Mouse (Mus musculus) liver, embryonic 13.5 days (tissue): ENCODE data around the gene Klhl10. TPM values are rescaled to one million over a fixed set of nuclear protein-coding genes. Genes with fewer than 3 reads are reported as not detected.

Experiments
- ATAC-seq: fragments of 200-750 bp; cut with Nextera tagmentation; 2 replicates; pipeline ENCODE4 v1.8.0; 2017; ENCODE audit warnings: low read depth, mild to moderate bottlenecking, moderate number of reproducible peaks, moderate library complexity
- DNase-seq: peaks from one replicate; pipeline ENCODE4 v3.0.0; 2022
- H3K27ac ChIP-seq: fragments of 300-500 bp; sonication (generic); 2 replicates; pipeline ENCODE4 v1.5.1; 2015; ENCODE audit warnings: moderate library complexity, mild to moderate bottlenecking, inconsistent platforms
- H3K27me3 ChIP-seq: fragments of 300-500 bp; sonication (generic); 2 replicates; pipeline ENCODE4 v1.6.1; 2015; ENCODE audit warnings: mild to moderate bottlenecking, inconsistent platforms
- H3K36me3 ChIP-seq: fragments of 300-500 bp; sonication (generic); 2 replicates; pipeline ENCODE4 v1.6.1; 2015; ENCODE audit warnings: mild to moderate bottlenecking, inconsistent platforms
- H3K4me1 ChIP-seq: fragments of 300-500 bp; sonication (generic); replicated peaks from 2 replicates; pipeline ENCODE4 v1.6.1; 2015; ENCODE audit warnings: inconsistent platforms
- H3K4me2 ChIP-seq: fragments of 300-500 bp; sonication (generic); 2 replicates; pipeline ENCODE4 v1.6.1; 2015; ENCODE audit warnings: inconsistent platforms, mild to moderate bottlenecking, moderate library complexity
- H3K4me3 ChIP-seq: fragments of 300-500 bp; sonication (generic); replicated peaks from 2 replicates; pipeline ENCODE4 v1.5.1; 2015; ENCODE audit warnings: mild to moderate bottlenecking, inconsistent platforms
- H3K9ac ChIP-seq: fragments of 300-500 bp; sonication (generic); 2 replicates; pipeline ENCODE4 v1.6.1; 2015; ENCODE audit warnings: mild to moderate bottlenecking, inconsistent platforms
- H3K9me3 ChIP-seq: fragments of 300-500 bp; sonication (generic); replicated peaks from 2 replicates; pipeline ENCODE4 v1.6.1; 2016; ENCODE audit warnings: inconsistent platforms
- WGBS: fragments of 180-500 bp; shearing (Covaris S2); methylation state at CpG from one replicate; pipeline ENCODE4 v1.1.7; 2015; ENCODE audit not compliant: insufficient replicate concordance; 5-methylcytosine and 5-hydroxymethylcytosine counted together
- microRNA-seq: library from miRNA; unstranded; fragments of <30 nt; microRNA quantifications from one replicate; pipeline ENCODE4, GENCODE M21; 2016
- polyA plus RNA-seq: library from polyadenylated mRNA; unstranded; fragments of >200 nt; fragmentation: Nextera tagmentation; extraction: Ambion mirVana; gene quantifications from 2 replicates; pipeline ENCODE4 v1.2.1, GENCODE M21; 2015

Gene Klhl10
- polyA plus RNA-seq, 1 experiment from 2014 or later, result 0.24 TPM

DNA sequence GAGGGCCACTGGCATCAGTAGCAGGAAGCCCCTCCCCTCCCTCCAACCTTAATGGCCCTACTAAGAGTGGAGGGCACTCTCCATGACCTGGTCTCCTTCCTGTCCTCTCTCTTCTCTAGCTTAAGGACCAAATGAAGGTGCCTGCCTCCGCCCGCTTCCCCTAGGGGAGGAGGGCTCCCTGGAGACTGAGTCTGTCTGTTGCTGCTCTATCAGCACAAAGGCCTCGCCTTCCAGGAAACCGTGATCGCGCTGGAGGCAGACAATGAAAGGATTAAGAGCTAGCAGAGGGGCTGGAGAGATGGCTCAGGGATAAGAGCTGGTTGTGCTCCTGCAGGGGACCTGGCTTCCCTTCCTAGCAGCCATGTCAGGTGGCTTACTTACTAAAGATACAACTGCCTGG, 59.6 kb downstream of the Klhl10 start:
- peak; percentile 41; the same call in 1 of the 2 replicates for ATAC-seq
- no peak overlapping the region for H3K4me3 ChIP-seq
- no peaks in the 10 kb centered on the region for H3K9me3 ChIP-seq
- H3K27me3 ChIP-seq, result no peaks in the 10 kb centered on the region
- H3K9ac ChIP-seq, result peak overlapping the region; percentile 24; the same call in 1 of the 2 replicates
- WGBS, result 34% methylated on average over 6 of the region's 6 CpGs
- H3K4me2 ChIP-seq, result no peak overlapping the region
- no peak for DNase-seq
- H3K27ac ChIP-seq, result no peak overlapping the region
- peaks cover 97% of the 10 kb centered on the region for H3K36me3 ChIP-seq
- peaks cover 31% of the 10 kb centered on the region for H3K4me1 ChIP-seq

DNA sequence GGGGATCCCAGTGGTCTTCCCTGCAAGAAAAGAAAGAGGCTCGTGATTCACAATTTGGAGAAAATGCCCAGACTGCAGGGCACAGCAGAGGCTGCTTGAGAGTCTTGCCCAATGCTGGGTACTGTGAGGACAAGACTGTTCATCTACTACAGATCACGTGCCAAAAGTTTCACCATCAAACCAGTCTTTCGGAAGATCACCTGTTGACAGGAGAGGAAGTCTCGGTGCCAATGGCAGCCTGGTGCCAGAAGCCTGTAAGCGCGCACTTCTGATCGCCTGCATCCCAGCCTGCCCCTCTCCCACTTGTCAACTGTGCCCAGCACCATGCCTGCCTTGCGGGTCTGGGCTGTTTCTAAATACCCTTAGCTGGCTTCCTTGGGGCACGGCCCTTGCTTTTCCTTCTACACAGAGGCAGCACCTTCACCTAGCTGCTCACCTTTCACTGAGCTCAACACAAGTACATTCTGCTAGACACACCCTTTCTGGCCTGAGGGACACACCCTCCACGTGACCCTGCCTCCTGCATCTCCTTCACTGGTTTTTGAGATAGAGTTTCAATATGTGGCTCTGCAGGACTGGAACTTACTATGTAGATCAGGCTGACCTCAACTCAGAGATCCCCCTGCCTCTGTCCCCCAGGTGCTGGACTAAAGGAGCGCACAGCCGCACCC, 63.4 kb downstream of the Klhl10 start:
- Histone ChIP-seq H3K9me3 (no peaks in the 10 kb centered on the region), H3K4me1 (peaks cover 29% of the 10 kb centered on the region), H3K27ac (no peak overlapping the region), H3K36me3 (peaks cover 91% of the 10 kb centered on the region), H3K4me2 (no peak overlapping the region), H3K9ac (no peak overlapping the region), H3K27me3 (no peaks in the 10 kb centered on the region), H3K4me3 (no peak overlapping the region)
- WGBS, result 81% methylated on average over 12 of the region's 12 CpGs
- ATAC-seq, result no peak
- no peak for DNase-seq

DNA sequence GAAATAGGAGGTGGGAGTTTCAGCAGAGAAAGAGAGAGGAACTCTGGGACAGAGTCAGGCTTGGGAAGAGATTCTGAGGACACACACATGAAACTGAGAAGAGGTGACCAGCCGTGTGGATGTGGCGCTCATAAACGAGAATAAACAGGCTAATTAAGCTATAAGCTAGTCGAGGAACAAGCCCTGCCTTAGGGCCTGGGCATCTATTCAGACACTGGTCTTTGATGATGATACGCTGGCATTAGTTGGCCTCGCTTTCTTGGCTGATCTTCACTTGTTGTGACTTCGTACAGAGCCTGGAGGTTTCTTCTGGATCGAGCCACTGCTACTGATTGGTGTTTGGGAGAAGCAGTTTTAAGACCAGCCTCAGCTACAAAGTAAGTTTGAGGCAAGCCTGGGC, 64.3 kb downstream of the Klhl10 start:
- Histone ChIP-seq H3K9ac (no peak overlapping the region), H3K9me3 (no peaks in the 10 kb centered on the region), H3K4me1 (peaks cover 21% of the 10 kb centered on the region), H3K4me3 (no peak overlapping the region), H3K4me2 (no peak overlapping the region), H3K27me3 (no peaks in the 10 kb centered on the region), H3K36me3 (peaks cover 84% of the 10 kb centered on the region), H3K27ac (no peak overlapping the region)
- DNase-seq (no peak), ATAC-seq (no peak)
- 83% methylated on average over 8 of the region's 8 CpGs for WGBS

Small RNA genes within 50 kb of the gene (microRNA-seq; reads per million reads assigned to microRNA genes)
- gene Gm27374 (not detected), gene Mir7116 (not detected)

Other genes with a start within 250 kb of the Klhl10 start
- gene Krt9, start 248.7 kb upstream of the Klhl10 start, polyA plus RNA-seq, result not detected in 2 replicates
- 0.90 and 1.0 TPM in 2 replicates for gene Krt14, start 234.4 kb upstream of the Klhl10 start, polyA plus RNA-seq
- not detected in 2 replicates for gene Krt16, start 193.0 kb upstream of the Klhl10 start, polyA plus RNA-seq
- 0.41 and 0.62 TPM in 2 replicates for gene Krt17, start 180.9 kb upstream of the Klhl10 start, polyA plus RNA-seq
- gene Krt42, start 172.0 kb upstream of the Klhl10 start, polyA plus RNA-seq, result not detected in 2 replicates
- gene Eif1, start 122.0 kb upstream of the Klhl10 start, polyA plus RNA-seq, result 1,883 and 1,943 TPM in 2 replicates
- not detected in 2 replicates for gene Gast, start 107.5 kb upstream of the Klhl10 start, polyA plus RNA-seq
- gene Hap1, start 85.8 kb upstream of the Klhl10 start, polyA plus RNA-seq, result 0.37 and 0.50 TPM in 2 replicates
- 13.2 and 15.5 TPM in 2 replicates for gene Jup, start 44.2 kb upstream of the Klhl10 start, polyA plus RNA-seq
- gene P3h4, start 27.1 kb upstream of the Klhl10 start, polyA plus RNA-seq, result 5.8 and 6.0 TPM in 2 replicates
- 11.8 and 13.1 TPM in 2 replicates for gene Fkbp10, start 26.2 kb upstream of the Klhl10 start, polyA plus RNA-seq
- 25.1 and 27.6 TPM in 2 replicates for gene Nt5c3b, start 109 bp upstream of the Klhl10 start, polyA plus RNA-seq
- 2.4 and 2.6 TPM in 2 replicates for gene Klhl11, start 30.8 kb downstream of the Klhl10 start, polyA plus RNA-seq
- 86.2 and 108 TPM in 2 replicates for gene Acly, start 86.1 kb downstream of the Klhl10 start, polyA plus RNA-seq
- 0.08 and 0.16 TPM in 2 replicates for gene Ttc25, start 103.7 kb downstream of the Klhl10 start, polyA plus RNA-seq
- gene Cnp, start 133.0 kb downstream of the Klhl10 start, polyA plus RNA-seq, result 13.2 and 14.1 TPM in 2 replicates
- gene Nkiras2, start 177.3 kb downstream of the Klhl10 start, polyA plus RNA-seq, result 19.9 and 20.9 TPM in 2 replicates
- 70.7 and 86.2 TPM in 2 replicates for gene Dnajc7, start 178.3 kb downstream of the Klhl10 start, polyA plus RNA-seq